Mouse (Mus musculus) myocyte (in vitro differentiated cells): ENCODE measurements at regions not wholly inside any gene's neighbourhood (a gene's known extent, or its start where the extent isn't known, plus 50 kb on each side); places are given as distances from the start of the nearest gene placed in this dataset.
A peak's percentile ranks its signal among the peaks of the same experiment; 100 is the strongest.

ENCODE experiments used
- H3K27me3 ChIP-seq: one replicate; pipeline ENCODE4 v1.6.1; 2011; ENCODE audit not compliant: control insufficient read depth, insufficient read depth, insufficient read length
- H3K36me3 ChIP-seq: one replicate; pipeline ENCODE4 v1.6.1; 2011; ENCODE audit not compliant: control insufficient read depth, insufficient read depth
- H3K4me2 ChIP-seq: one replicate; pipeline ENCODE4 v1.6.1; 2011; ENCODE audit warnings: low read depth, control low read depth
- H3K4me3 ChIP-seq: one replicate; pipeline ENCODE4 v1.5.1; 2011; ENCODE audit warnings: mild to moderate bottlenecking, control low read depth, moderate library complexity
- H3K79me2 ChIP-seq: one replicate; pipeline ENCODE4 v1.6.1; 2011; ENCODE audit not compliant: control insufficient read depth, insufficient read depth
- H3ac ChIP-seq: one replicate; pipeline ENCODE4 v1.6.1; 2011; ENCODE audit not compliant: control insufficient read depth, insufficient read length
- CEBPB ChIP-seq: IDR thresholded peaks from 2 replicates; pipeline ENCODE4 v1.6.1; 2011; ENCODE audit warnings: mild to moderate bottlenecking, moderate library complexity; ENCODE audit not compliant: poor library complexity, insufficient read depth, severe bottlenecking
- E2F4 ChIP-seq: IDR thresholded peaks from one replicate; pipeline ENCODE4 v1.6.1; 2011; ENCODE audit warnings: mild to moderate bottlenecking, control low read depth, moderate library complexity; ENCODE audit not compliant: insufficient read depth
- MAX ChIP-seq: IDR thresholded peaks from one replicate; pipeline ENCODE4 v1.6.1; 2011; ENCODE audit warnings: low read depth, mild to moderate bottlenecking, control low read depth
- MYOD1 ChIP-seq, 3 experiments: IDR thresholded peaks; one replicate each; pipeline ENCODE4 v1.6.1; 2011; ENCODE audit warnings: control low read depth in 2 of 3, low read depth in 2 of 3, mild to moderate bottlenecking in 2 of 3, moderate library complexity in 1 of 3; ENCODE audit not compliant: insufficient read length in 2 of 3, control insufficient read depth in 1 of 3
- MYOG ChIP-seq, 3 experiments: IDR thresholded peaks; one replicate each; pipeline ENCODE4 v1.6.1; 2011; ENCODE audit warnings: control low read depth in 2 of 3, low read depth in 2 of 3, mild to moderate bottlenecking in 2 of 3; ENCODE audit not compliant: insufficient read length in 2 of 3, control insufficient read depth in 1 of 3, insufficient read depth in 1 of 3
- POLR2A ChIP-seq: IDR thresholded peaks from one replicate; pipeline ENCODE4 v1.6.1; 2011; ENCODE audit warnings: low read depth, mild to moderate bottlenecking, control low read depth, moderate library complexity; ENCODE audit not compliant: insufficient read length
- POLR2AphosphoS2 ChIP-seq: IDR thresholded peaks from one replicate; pipeline ENCODE4 v1.6.1; 2011; ENCODE audit warnings: low read depth, control low read depth; ENCODE audit not compliant: insufficient read length
- REST ChIP-seq: IDR thresholded peaks from one replicate; pipeline ENCODE4 v1.6.1; 2011; ENCODE audit warnings: mild to moderate bottlenecking, control low read depth, moderate library complexity; ENCODE audit not compliant: insufficient read depth, insufficient read length
- SRF ChIP-seq: IDR thresholded peaks from one replicate; pipeline ENCODE4 v1.6.1; 2011; ENCODE audit warnings: low read depth; ENCODE audit not compliant: control insufficient read depth, insufficient read length
- TCF12 ChIP-seq: IDR thresholded peaks from one replicate; pipeline ENCODE4 v1.6.1; 2011; ENCODE audit warnings: mild to moderate bottlenecking, control low read depth; ENCODE audit not compliant: poor library complexity, insufficient read depth, severe bottlenecking
- TCF3 ChIP-seq: IDR thresholded peaks from one replicate; pipeline ENCODE4 v1.6.1; 2011; ENCODE audit warnings: low read depth, control low read depth; ENCODE audit not compliant: insufficient read length
- USF1 ChIP-seq: IDR thresholded peaks from one replicate; pipeline ENCODE4 v1.6.1; 2011; ENCODE audit warnings: low read depth, mild to moderate bottlenecking, control low read depth, moderate library complexity

DNA sequence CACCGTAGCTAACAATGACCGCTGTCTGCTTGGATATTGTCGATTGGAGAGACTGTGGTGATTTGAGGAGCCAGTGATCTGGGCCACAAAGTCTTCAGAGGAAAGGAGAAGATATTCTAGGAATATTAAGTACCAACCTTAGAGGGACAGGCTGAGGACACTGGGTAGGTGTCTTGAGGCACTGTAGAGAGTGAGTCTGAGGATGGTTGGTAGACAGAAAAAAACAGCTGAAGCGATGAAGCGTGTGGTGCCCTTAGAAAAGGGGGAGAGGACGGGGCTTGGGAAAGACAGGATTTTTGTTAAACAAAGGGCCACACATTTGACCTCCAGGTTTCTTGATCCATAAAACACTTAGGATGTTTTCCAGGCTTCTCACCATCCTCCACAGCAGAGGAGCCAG is 76.9 kb downstream of the Bmp2 start:
- Histone ChIP-seq H3K4me2 (no peak overlapping the region), H3K36me3 (no peaks in the 10 kb centered on the region), H3K4me3 (no peak overlapping the region), H3ac (no peak overlapping the region), H3K27me3 (no peaks in the 10 kb centered on the region), H3K79me2 (no peaks in the 10 kb centered on the region)
- TF ChIP-seq POLR2A (no peak), MAX (no peak), SRF (no peak), REST (no peak), TCF12 (no peak), USF1 (no peak), E2F4 (no peak), MYOD1 (IDR thresholded peaks at IDR 0.05; ENCODE audit: control insufficient read depth in 1 of 3, insufficient read length in 2 of 3, low read depth in 2 of 3) (no peak), CEBPB (no peak), MYOG (IDR thresholded peaks at IDR 0.05; ENCODE audit: control insufficient read depth in 1 of 3, insufficient read depth in 1 of 3, insufficient read length in 2 of 3, low read depth in 2 of 3) (no peak), POLR2AphosphoS2 (no peak), TCF3 (no peak)

DNA sequence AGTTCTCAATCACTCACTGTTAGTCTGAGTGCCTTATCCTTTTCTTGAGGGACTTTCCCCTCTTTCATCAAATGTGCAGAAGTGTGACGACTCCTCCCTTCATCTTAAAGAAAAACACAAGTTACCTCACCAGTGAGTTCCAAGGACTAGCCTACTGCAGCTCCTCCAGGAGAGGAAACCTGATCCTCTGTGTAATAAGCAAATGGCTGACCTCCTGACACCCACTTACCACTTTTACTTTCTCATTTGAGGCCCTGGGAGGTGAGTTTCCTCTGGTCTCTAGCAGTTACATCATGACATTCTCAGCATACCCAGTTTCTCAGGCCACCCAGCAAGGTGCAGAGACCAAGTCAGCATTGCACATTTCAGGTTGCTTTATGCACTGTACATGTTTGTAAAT is 83.5 kb downstream of the Bmp2 start:
- no peaks in the 10 kb centered on the region for H3K79me2 ChIP-seq
- H3K36me3 ChIP-seq: no peaks in the 10 kb centered on the region
- TF ChIP-seq USF1: no peak
- TF ChIP-seq SRF: no peak
- TF ChIP-seq CEBPB: 0 out of 2 replicates have a peak, but pooled peaks have one; percentile 23
- H3K4me3 ChIP-seq: no peak overlapping the region
- no peak overlapping the region for H3K4me2 ChIP-seq
- H3ac ChIP-seq: no peak overlapping the region
- H3K27me3 ChIP-seq: no peaks in the 10 kb centered on the region

DNA sequence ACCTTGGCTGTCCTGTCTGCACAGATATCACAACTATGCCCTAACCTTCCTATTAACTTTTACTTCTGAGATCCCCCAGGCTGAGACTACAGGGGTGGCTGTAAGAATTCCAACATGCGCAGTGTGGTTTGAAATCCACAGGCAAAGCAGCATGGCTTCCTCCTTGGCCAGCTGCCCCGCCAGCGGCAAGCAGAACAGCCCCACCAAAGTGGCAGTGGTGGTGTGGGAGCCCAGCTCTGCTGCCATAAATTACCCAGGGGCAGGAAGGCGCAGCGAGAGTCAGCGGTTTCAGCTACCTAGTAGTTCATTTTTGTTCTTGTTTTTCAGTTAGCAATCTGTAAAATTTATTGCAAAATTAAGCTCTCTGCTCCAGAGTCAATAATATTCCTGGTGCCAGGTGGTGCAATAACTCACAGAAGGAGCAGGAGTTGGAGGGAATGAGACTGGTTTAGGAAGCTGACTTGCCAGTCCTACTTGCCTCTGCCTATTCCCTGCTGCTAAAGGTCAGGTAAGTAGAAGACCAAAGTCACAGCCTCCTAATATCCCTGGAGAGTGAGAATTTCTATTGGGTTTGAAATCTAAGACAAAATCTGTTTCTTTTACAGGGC is 98.0 kb downstream of the Bmp2 start:
- Histone ChIP-seq H3ac (no peak overlapping the region), H3K79me2 (no peaks in the 10 kb centered on the region), H3K4me2 (no peak overlapping the region), H3K36me3 (no peaks in the 10 kb centered on the region), H3K4me3 (no peak overlapping the region), H3K27me3 (no peaks in the 10 kb centered on the region)
- TF ChIP-seq MYOD1 (IDR thresholded peaks at IDR 0.05; ENCODE audit: control insufficient read depth in 1 of 3, insufficient read length in 2 of 3, low read depth in 2 of 3) (no peak), MYOG (IDR thresholded peaks at IDR 0.05; ENCODE audit: control insufficient read depth in 1 of 3, insufficient read depth in 1 of 3, insufficient read length in 2 of 3, low read depth in 2 of 3) (no peak), POLR2AphosphoS2 (no peak), CEBPB (no peak), SRF (no peak), TCF12 (no peak), MAX (no peak), TCF3 (no peak), POLR2A (no peak), E2F4 (no peak), REST (no peak), USF1 (no peak)

- TF ChIP-seq POLR2A: no peak
- no peak for TF ChIP-seq USF1
- no peak for TF ChIP-seq TCF3
- TF ChIP-seq REST: no peak
- TF ChIP-seq MYOD1 (IDR thresholded peaks at IDR 0.05; ENCODE audit: control insufficient read depth in 1 of 3, insufficient read length in 2 of 3, low read depth in 2 of 3): no peak
- TF ChIP-seq MYOG (IDR thresholded peaks at IDR 0.05; ENCODE audit: control insufficient read depth in 1 of 3, insufficient read depth in 1 of 3, insufficient read length in 2 of 3, low read depth in 2 of 3): no peak
- no peak for TF ChIP-seq E2F4
- no peak for TF ChIP-seq POLR2AphosphoS2
- TF ChIP-seq SRF: no peak
- TF ChIP-seq MAX: no peak
- no peak for TF ChIP-seq CEBPB
- no peak for TF ChIP-seq TCF12
- no peaks in the 10 kb centered on the region for H3K36me3 ChIP-seq
- no peak overlapping the region for H3K4me3 ChIP-seq
- H3K79me2 ChIP-seq: no peaks in the 10 kb centered on the region
- H3ac ChIP-seq: no peak overlapping the region
- H3K27me3 ChIP-seq: no peaks in the 10 kb centered on the region
- no peak overlapping the region for H3K4me2 ChIP-seq
Measured at GRCm38 (mm10) chr2:133666331-133667054, 114.5 kb downstream of the Bmp2 start.

DNA sequence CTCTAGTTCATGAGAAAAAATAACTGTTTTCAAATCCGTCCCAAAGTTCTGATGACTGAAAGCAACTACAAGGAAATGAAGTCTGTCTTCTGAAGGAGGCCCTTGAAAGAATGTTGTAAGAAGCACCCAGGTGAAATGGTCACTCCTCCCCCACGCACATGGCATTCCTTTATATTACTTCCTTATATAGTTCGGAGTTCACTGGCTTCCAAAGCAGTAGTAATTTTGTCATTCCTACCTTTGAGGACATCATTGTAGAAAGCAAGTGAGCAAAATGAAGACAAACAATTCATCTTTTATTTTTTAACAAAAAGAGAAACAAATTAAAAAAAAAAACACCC is 115.1 kb downstream of the Bmp2 start:
- H3K4me2 ChIP-seq: no peak overlapping the region
- no peaks in the 10 kb centered on the region for H3K27me3 ChIP-seq
- H3K79me2 ChIP-seq: no peaks in the 10 kb centered on the region
- H3K4me3 ChIP-seq: no peak overlapping the region
- H3ac ChIP-seq: no peak overlapping the region
- no peaks in the 10 kb centered on the region for H3K36me3 ChIP-seq
- TF ChIP-seq CEBPB (no peak), SRF (no peak), E2F4 (no peak), USF1 (no peak), POLR2A (no peak), POLR2AphosphoS2 (no peak), MYOG (IDR thresholded peaks at IDR 0.05; ENCODE audit: control insufficient read depth in 1 of 3, insufficient read depth in 1 of 3, insufficient read length in 2 of 3, low read depth in 2 of 3) (no peak), REST (no peak), TCF12 (no peak), TCF3 (no peak), MAX (no peak), MYOD1 (IDR thresholded peaks at IDR 0.05; ENCODE audit: control insufficient read depth in 1 of 3, insufficient read length in 2 of 3, low read depth in 2 of 3) (no peak)
